Mouse (Mus musculus): ENCODE results near the gene Zfp750. TPM values are rescaled to one million over a fixed set of nuclear protein-coding genes. Genes with fewer than 3 reads are reported as not detected.

Zfp750 gene
- polyA plus RNA-seq, 1 experiment from 2014 or later, result 0.61 TPM

GRCm38 (mm10) chr11:121524191-121524590 is 5.1 kb upstream of the Zfp750 start:
- H3K4me3 ChIP-seq, result no peak overlapping the region
- no peak overlapping the region for H3K9ac ChIP-seq
- WGBS, result 94% methylated on average over 7 of the region's 7 CpGs
- H3K9me3 ChIP-seq, result no peaks in the 10 kb centered on the region
- H3K4me1 ChIP-seq (replicated peaks), result peaks cover 3% of the 10 kb centered on the region; the same call in 1 of the 2 replicates
- H3K27me3 ChIP-seq, result no peaks in the 10 kb centered on the region
- H3K36me3 ChIP-seq, result no peaks in the 10 kb centered on the region
- no peak overlapping the region for H3K27ac ChIP-seq (replicated peaks)
- H3K4me2 ChIP-seq, result no peak overlapping the region
- ATAC-seq (ENCODE audit: low read depth), result no peak

GRCm38 (mm10) chr11:121522156-121522762 is 3.1 kb upstream of the Zfp750 start:
- WGBS, result 83% methylated on average over 4 of the region's 4 CpGs
- ATAC-seq (ENCODE audit: low read depth), result no peak
- Histone ChIP-seq H3K27me3 (no peaks in the 10 kb centered on the region), H3K4me3 (no peak overlapping the region), H3K4me1 (replicated peaks) (peaks cover 18% of the 10 kb centered on the region), H3K27ac (replicated peaks) (no peak overlapping the region), H3K36me3 (no peaks in the 10 kb centered on the region), H3K9ac (no peak overlapping the region), H3K9me3 (no peaks in the 10 kb centered on the region), H3K4me2 (no peak overlapping the region)

- H3K4me3 ChIP-seq, result no peak overlapping the region
- no peak overlapping the region for H3K4me2 ChIP-seq
- peaks cover 32% of the 10 kb centered on the region for H3K4me1 ChIP-seq (replicated peaks)
- no peaks in the 10 kb centered on the region for H3K9me3 ChIP-seq
- H3K36me3 ChIP-seq, result no peaks in the 10 kb centered on the region
- H3K27ac ChIP-seq (replicated peaks), result no peak overlapping the region
- no peak for ATAC-seq (ENCODE audit: low read depth)
- 89% methylated on average over 2 of the region's 2 CpGs for WGBS
- H3K27me3 ChIP-seq, result no peaks in the 10 kb centered on the region
- H3K9ac ChIP-seq, result no peak overlapping the region
Measured at GRCm38 (mm10) chr11:121520761-121521160, 1.6 kb upstream of the Zfp750 start.

GRCm38 (mm10) chr11:121519703-121520102 is 570 bp upstream of the Zfp750 start:
- Histone ChIP-seq H3K4me3 (no peak overlapping the region), H3K27ac (replicated peaks) (no peak overlapping the region), H3K36me3 (no peaks in the 10 kb centered on the region), H3K9me3 (no peaks in the 10 kb centered on the region), H3K4me2 (no peak overlapping the region), H3K9ac (no peak overlapping the region), H3K4me1 (replicated peaks) (peaks cover 32% of the 10 kb centered on the region), H3K27me3 (no peaks in the 10 kb centered on the region)
- 85% methylated on average over 7 of the region's 7 CpGs for WGBS
- ATAC-seq (ENCODE audit: low read depth), result no peak

- Histone ChIP-seq H3K4me1 (replicated peaks) (peaks cover 32% of the 10 kb centered on the region), H3K4me3 (no peak overlapping the region), H3K9ac (no peak overlapping the region), H3K27ac (replicated peaks) (no peak overlapping the region), H3K27me3 (no peaks in the 10 kb centered on the region), H3K36me3 (no peaks in the 10 kb centered on the region), H3K9me3 (no peaks in the 10 kb centered on the region), H3K4me2 (no peak overlapping the region)
- WGBS, result 55% methylated on average over 17 of the region's 17 CpGs
- no peak for ATAC-seq (ENCODE audit: low read depth)
Measured at GRCm38 (mm10) chr11:121517687-121518465, 1.3 kb downstream of the Zfp750 start.

GRCm38 (mm10) chr11:121516906-121517305 is 2.2 kb downstream of the Zfp750 start:
- H3K36me3 ChIP-seq, result no peaks in the 10 kb centered on the region
- no peak overlapping the region for H3K9ac ChIP-seq
- no peak overlapping the region for H3K27ac ChIP-seq (replicated peaks)
- no peak overlapping the region for H3K4me2 ChIP-seq
- H3K9me3 ChIP-seq, result no peaks in the 10 kb centered on the region
- H3K4me3 ChIP-seq, result no peak overlapping the region
- 70% methylated on average over 3 of the region's 3 CpGs for WGBS
- H3K27me3 ChIP-seq, result no peaks in the 10 kb centered on the region
- ATAC-seq (ENCODE audit: low read depth), result no peak
- H3K4me1 ChIP-seq (replicated peaks), result peaks cover 32% of the 10 kb centered on the region

- H3K27me3 ChIP-seq, result no peaks in the 10 kb centered on the region
- H3K9ac ChIP-seq, result no peak overlapping the region
- no peak overlapping the region for H3K27ac ChIP-seq (replicated peaks)
- no peaks in the 10 kb centered on the region for H3K36me3 ChIP-seq
- no peak for ATAC-seq (ENCODE audit: low read depth)
- no peaks in the 10 kb centered on the region for H3K9me3 ChIP-seq
- H3K4me2 ChIP-seq, result no peak overlapping the region
- peaks cover 32% of the 10 kb centered on the region for H3K4me1 ChIP-seq (replicated peaks)
- no peak overlapping the region for H3K4me3 ChIP-seq
- WGBS, result 81% methylated on average over 9 of the region's 9 CpGs
Measured at GRCm38 (mm10) chr11:121515996-121516395, 3.1 kb downstream of the Zfp750 start.

GRCm38 (mm10) chr11:121512896-121513572 is 6.1 kb downstream of the Zfp750 start:
- Histone ChIP-seq H3K9ac (no peak overlapping the region), H3K4me2 (no peak overlapping the region), H3K4me1 (replicated peaks) (peaks cover 23% of the 10 kb centered on the region), H3K9me3 (no peaks in the 10 kb centered on the region), H3K36me3 (no peaks in the 10 kb centered on the region), H3K27ac (replicated peaks) (no peak overlapping the region), H3K4me3 (no peak overlapping the region), H3K27me3 (no peaks in the 10 kb centered on the region)
- 83% methylated on average over 8 of the region's 8 CpGs for WGBS
- ATAC-seq (ENCODE audit: low read depth), result no peak

- H3K4me3 ChIP-seq, result no peak overlapping the region
- no peak for ATAC-seq (ENCODE audit: low read depth)
- no peak overlapping the region for H3K9ac ChIP-seq
- H3K36me3 ChIP-seq, result peaks cover 8% of the 10 kb centered on the region
- no peak overlapping the region for H3K27ac ChIP-seq (replicated peaks)
- no peak overlapping the region for H3K4me2 ChIP-seq
- WGBS, result 76% methylated on average over 9 of the region's 9 CpGs
- H3K9me3 ChIP-seq, result no peaks in the 10 kb centered on the region
- H3K4me1 ChIP-seq (replicated peaks), result no peaks in the 10 kb centered on the region; the same call in 1 of the 2 replicates
- no peaks in the 10 kb centered on the region for H3K27me3 ChIP-seq
Measured at GRCm38 (mm10) chr11:121510512-121511246, 8.5 kb downstream of the Zfp750 start.

- Histone ChIP-seq H3K4me1 (replicated peaks) (no peaks in the 10 kb centered on the region; the same call in 1 of the 2 replicates), H3K36me3 (peaks cover 30% of the 10 kb centered on the region), H3K9me3 (no peaks in the 10 kb centered on the region), H3K27ac (replicated peaks) (no peak overlapping the region), H3K27me3 (no peaks in the 10 kb centered on the region), H3K4me2 (no peak overlapping the region), H3K9ac (no peak overlapping the region), H3K4me3 (no peak overlapping the region)
- WGBS, result 89% methylated on average over 4 of the region's 4 CpGs
- ATAC-seq (ENCODE audit: low read depth), result no peak
Measured at GRCm38 (mm10) chr11:121508478-121508877, 10.7 kb downstream of the Zfp750 start.

GRCm38 (mm10) chr11:121502000-121502860 is 16.9 kb downstream of the Zfp750 start:
- Histone ChIP-seq H3K4me1 (replicated peaks) (no peaks in the 10 kb centered on the region), H3K4me2 (no peak overlapping the region), H3K9ac (no peak overlapping the region), H3K27ac (replicated peaks) (no peak overlapping the region), H3K36me3 (peaks cover 77% of the 10 kb centered on the region), H3K9me3 (no peaks in the 10 kb centered on the region), H3K27me3 (no peaks in the 10 kb centered on the region), H3K4me3 (no peak overlapping the region)
- WGBS, result 80% methylated on average over 4 of the region's 4 CpGs
- ATAC-seq (ENCODE audit: low read depth), result no peak
